Mouse (Mus musculus): ENCODE results near the gene Atrn.

GRCm38 (mm10) chr2:130924950-130925349, 18.7 kb downstream of the Atrn start:
- TF ChIP-seq CTCF (IDR thresholded peaks at IDR 0.05) (no peak), EP300 (IDR thresholded peaks at IDR 0.05) (no peak)
